Mouse (Mus musculus) kidney, embryonic 16.5 days (tissue): ENCODE results near the gene Ms4a10. TPM values are rescaled to one million over a fixed set of nuclear protein-coding genes. Genes with fewer than 3 reads are reported as not detected.

Experiments
- polyA plus RNA-seq: library from polyadenylated mRNA; unstranded; fragments of >200 nt; fragmentation: Nextera tagmentation; extraction: Ambion mirVana; gene quantifications from 2 replicates; pipeline ENCODE4 v1.2.1, GENCODE M21; 2015

The Ms4a10 gene
- polyA plus RNA-seq, 1 experiment from 2014 or later: not detected

Other genes with a start within 250 kb of the Ms4a10 start
- 0.19 and 0.31 TPM in 2 replicates for gene Cd5, start 235.7 kb downstream of the Ms4a10 start, polyA plus RNA-seq
- gene Cd6, start 144.6 kb downstream of the Ms4a10 start, polyA plus RNA-seq: 0.13 TPM in 1 of 2 replicates, not detected in the other
- 0.54 and 0.85 TPM in 2 replicates for gene Slc15a3, start 134.9 kb downstream of the Ms4a10 start, polyA plus RNA-seq
- gene Tmem132a, start 104.7 kb downstream of the Ms4a10 start, polyA plus RNA-seq: 88.6 and 94.4 TPM in 2 replicates
- 115 and 118 TPM in 2 replicates for gene Tmem109, start 92.7 kb downstream of the Ms4a10 start, polyA plus RNA-seq
- gene Prpf19, start 79.4 kb downstream of the Ms4a10 start, polyA plus RNA-seq: 47.6 and 51.3 TPM in 2 replicates
- gene Zp1, start 54.0 kb downstream of the Ms4a10 start, polyA plus RNA-seq: not detected in 2 replicates
- gene Ptgdr2, start 37.5 kb downstream of the Ms4a10 start, polyA plus RNA-seq: 0.10 TPM in 1 of 2 replicates, not detected in the other
- 32.2 and 33.5 TPM in 2 replicates for gene Ccdc86, start 25.4 kb downstream of the Ms4a10 start, polyA plus RNA-seq
- not detected in 2 replicates for gene Ms4a15, start 18.6 kb upstream of the Ms4a10 start, polyA plus RNA-seq
- not detected in 2 replicates for gene Ms4a18, start 43.4 kb upstream of the Ms4a10 start, polyA plus RNA-seq
- not detected in 2 replicates for gene Ms4a8a, start 106.4 kb upstream of the Ms4a10 start, polyA plus RNA-seq
- not detected in 2 replicates for gene 1700017D01Rik, start 156.2 kb upstream of the Ms4a10 start, polyA plus RNA-seq
- not detected in 2 replicates for gene 1700025F22Rik, start 190.7 kb upstream of the Ms4a10 start, polyA plus RNA-seq
- gene Ms4a13, start 222.1 kb upstream of the Ms4a10 start, polyA plus RNA-seq: not detected in 2 replicates